Mouse (Mus musculus): ENCODE measurements around the gene Plxna3. TPM values are rescaled to one million over a fixed set of nuclear protein-coding genes. Genes with fewer than 3 reads are reported as not detected.
A peak's percentile ranks its signal among the peaks of the same experiment; 100 is the strongest.

Gene Plxna3
- total RNA-seq, 1 experiment, result 17.8 TPM

DNA sequence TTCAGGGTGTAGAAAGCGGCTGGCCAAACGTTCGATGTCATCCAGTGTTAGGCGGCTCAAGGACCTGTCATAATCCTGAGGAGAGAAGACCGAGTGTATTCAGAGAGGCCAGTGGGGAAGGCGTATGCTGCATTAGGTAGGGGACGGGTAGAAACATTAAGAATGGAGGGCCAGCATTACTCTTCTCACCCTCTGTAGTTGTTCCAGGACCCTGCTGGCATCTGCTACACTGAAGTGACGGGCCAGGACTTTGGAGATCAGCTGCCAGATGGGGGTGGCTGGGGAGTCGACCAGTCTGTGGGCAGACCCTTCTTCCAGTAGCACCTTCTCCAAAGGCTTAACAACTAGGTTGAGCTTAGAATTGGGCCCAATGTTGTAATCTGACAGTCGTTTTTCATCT lies 38.6 kb downstream of the Plxna3 start:
- Histone ChIP-seq H3K27ac (ENCODE audit: insufficient read depth, low read depth, low read length, poor library complexity, severe bottlenecking) (no peak overlapping the region), H3K4me1 (ENCODE audit: control insufficient read depth in 2 of 2, insufficient read depth in 2 of 2, low read length in 2 of 2, poor library complexity in 1 of 2) (peaks cover 0 to 8% of the 10 kb centered on the region in 2 experiments; a peak in 1 of 4 replicates), H3K36me3 (ENCODE audit: control insufficient read depth, insufficient read depth, low read length, poor library complexity, severe bottlenecking) (no peaks in the 10 kb centered on the region), H3K9me3 (ENCODE audit: control insufficient read depth, insufficient read depth, low read depth, low read length) (no peaks in the 10 kb centered on the region), H3K4me3 (ENCODE audit: insufficient read depth in 1 of 2, low read depth in 1 of 2, low read length in 2 of 2, poor library complexity in 1 of 2, severe bottlenecking in 1 of 2) (peak overlapping the region; percentile 75 to 77), H3K9ac (ENCODE audit: insufficient read depth, low read depth, low read length, poor library complexity, severe bottlenecking) (peak overlapping the region; percentile 91; the same call in 1 of the 2 replicates)
- in situ Hi-C loops (cut with MboI; ENCODE audit: low sequenced_read_pairs in 2 of 2, unreplicated experiment in 2 of 2), result no loop called here
- DNase-seq (ENCODE audit: low read depth, low spot score), result no peak
- TF ChIP-seq HCFC1 (IDR thresholded peaks at IDR 0.05; ENCODE audit: borderline replicate concordance, insufficient read depth, low read length) (no peak), MAFK (IDR thresholded peaks at IDR 0.05; ENCODE audit: insufficient read depth, low read depth, low read length) (no peak), ZNF384 (IDR thresholded peaks at IDR 0.05; ENCODE audit: low read depth, low read length) (no peak), ZC3H11A (IDR thresholded peaks at IDR 0.05; ENCODE audit: borderline replicate concordance, low read depth, low read length) (no peak), CHD2 (IDR thresholded peaks at IDR 0.05; ENCODE audit: low read depth, low read length) (no peak)

DNA sequence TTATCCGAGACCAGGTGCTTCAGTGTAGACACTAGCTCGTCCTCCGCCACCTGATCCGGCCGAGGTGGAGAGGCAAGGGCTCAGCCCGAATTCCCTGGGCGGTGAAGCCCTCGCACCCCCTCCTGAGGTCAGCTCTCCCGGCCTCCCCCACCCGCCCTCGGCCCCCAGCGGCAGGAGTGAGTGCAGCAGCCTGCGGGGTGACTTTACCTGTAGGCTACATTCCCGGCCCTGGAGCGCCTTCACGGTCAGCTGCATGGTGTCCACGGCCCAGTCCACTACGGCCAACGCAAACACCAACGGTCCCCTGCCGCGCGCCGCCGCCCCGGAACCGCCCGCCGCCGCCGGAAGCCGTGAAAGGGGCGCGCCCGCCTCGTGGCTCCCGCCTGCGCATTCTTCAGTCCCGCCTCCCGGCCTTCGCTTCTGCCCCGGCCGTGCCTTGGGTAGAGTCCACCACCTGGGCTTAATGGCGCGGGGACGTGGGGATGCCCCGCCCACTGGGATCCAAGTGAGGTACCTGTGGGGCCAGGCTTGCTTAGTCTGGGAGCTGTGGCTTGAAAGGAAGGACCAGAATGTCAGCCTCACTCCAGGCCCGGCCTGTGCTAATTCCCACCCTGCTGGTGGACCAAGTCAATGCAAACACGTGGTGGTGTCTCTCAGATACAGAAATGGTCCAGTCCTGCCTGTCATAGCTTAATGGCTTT lies 39.5 kb downstream of the Plxna3 start:
- H3K36me3 ChIP-seq (ENCODE audit: control insufficient read depth, insufficient read depth, low read length, poor library complexity, severe bottlenecking), result no peaks in the 10 kb centered on the region
- in situ Hi-C loops (cut with MboI; ENCODE audit: low sequenced_read_pairs in 2 of 2, unreplicated experiment in 2 of 2), result no loop called here
- 0 out of 2 replicates have a peak overlapping the region, but pooled peaks have one; percentile 27 for H3K27ac ChIP-seq (ENCODE audit: insufficient read depth, low read depth, low read length, poor library complexity, severe bottlenecking)
- no peak for DNase-seq (ENCODE audit: low read depth, low spot score)
- no peaks in the 10 kb centered on the region for H3K9me3 ChIP-seq (ENCODE audit: control insufficient read depth, insufficient read depth, low read depth, low read length)
- peaks cover 0 to 9% of the 10 kb centered on the region in 2 experiments; a peak in 1 of 4 replicates for H3K4me1 ChIP-seq (ENCODE audit: control insufficient read depth in 2 of 2, insufficient read depth in 2 of 2, low read length in 2 of 2, poor library complexity in 1 of 2)
- peak overlapping the region; percentile 91 for H3K9ac ChIP-seq (ENCODE audit: insufficient read depth, low read depth, low read length, poor library complexity, severe bottlenecking)
- TF ChIP-seq HCFC1 (IDR thresholded peaks at IDR 0.05; ENCODE audit: borderline replicate concordance, insufficient read depth, low read length), result no peak
- no peak for TF ChIP-seq CHD2 (IDR thresholded peaks at IDR 0.05; ENCODE audit: low read depth, low read length)
- TF ChIP-seq MAFK (IDR thresholded peaks at IDR 0.05; ENCODE audit: insufficient read depth, low read depth, low read length), result no peak
- TF ChIP-seq ZC3H11A (IDR thresholded peaks at IDR 0.05; ENCODE audit: borderline replicate concordance, low read depth, low read length), result no peak
- TF ChIP-seq ZNF384 (IDR thresholded peaks at IDR 0.05; ENCODE audit: low read depth, low read length), result no peak
- H3K4me3 ChIP-seq (ENCODE audit: insufficient read depth in 1 of 2, low read depth in 1 of 2, low read length in 2 of 2, poor library complexity in 1 of 2, severe bottlenecking in 1 of 2), result peak overlapping the region; percentile 75 to 77

DNA sequence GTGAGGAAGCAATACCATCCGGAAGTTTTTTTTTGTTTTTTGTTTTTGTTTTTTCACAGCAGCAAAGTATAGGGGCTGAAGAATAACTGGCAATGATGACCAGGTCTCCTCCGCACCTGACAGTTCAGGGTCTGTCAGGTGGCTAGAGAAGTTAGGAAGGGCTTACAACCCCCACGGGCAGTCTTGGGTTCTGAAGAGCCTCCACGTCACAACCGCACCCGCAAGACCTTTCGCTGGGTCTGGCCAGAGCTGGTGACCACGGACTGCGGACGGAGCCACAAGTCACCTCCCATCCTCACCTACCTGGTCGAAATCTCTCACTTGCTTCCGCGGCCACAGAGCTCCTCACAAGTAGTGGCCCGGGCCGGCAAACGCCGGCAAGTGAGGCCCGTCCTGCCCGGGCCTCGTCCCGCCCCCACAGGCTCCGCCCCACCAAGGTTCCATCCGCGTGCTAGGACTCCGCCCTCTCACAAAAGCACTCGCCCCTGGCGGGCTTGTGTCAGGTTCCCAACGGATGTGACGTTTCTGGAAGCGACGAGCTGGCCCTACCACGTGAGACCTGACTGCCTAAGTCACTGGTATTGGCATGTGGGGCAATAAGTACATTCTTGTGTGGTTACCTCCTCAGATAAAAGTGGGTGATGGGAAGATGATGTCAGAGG lies 44.2 kb downstream of the Plxna3 start, which contains the start of the genes Ubl4a and Slc10a3:
Ubl4a (minus strand) TSS at position 331 of the 662 bp plus-strand sequence.
Slc10a3 (minus strand) TSS at position 462 of the 662 bp plus-strand sequence.
- H3K27ac ChIP-seq (ENCODE audit: insufficient read depth, low read depth, low read length, poor library complexity, severe bottlenecking), result no peak within 1 kb of the TSS
- in situ Hi-C loops (cut with MboI; ENCODE audit: low sequenced_read_pairs in 2 of 2, unreplicated experiment in 2 of 2), result no loop called here

DNA sequence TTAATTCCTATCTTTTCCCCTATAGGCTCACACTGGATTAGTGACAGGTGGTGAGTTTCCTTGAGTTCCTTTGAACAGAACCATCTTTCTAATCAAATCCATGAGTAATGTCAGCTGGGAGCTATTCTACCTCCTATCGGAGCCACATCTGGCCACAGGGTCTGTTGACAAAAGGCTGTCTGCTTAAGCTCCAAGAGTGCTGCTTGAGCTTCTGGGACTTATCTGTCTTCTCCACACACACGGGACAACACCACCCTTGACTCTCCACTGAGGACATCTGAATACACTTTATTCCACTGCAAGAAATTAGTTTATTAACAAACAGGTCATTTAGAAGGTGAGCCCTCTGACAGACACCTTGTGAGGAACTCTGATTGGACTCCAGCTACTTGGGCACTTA lies 55.6 kb downstream of the Plxna3 start:
- no peak for DNase-seq (ENCODE audit: low read depth, low spot score)
- TF ChIP-seq ZNF384 (IDR thresholded peaks at IDR 0.05; ENCODE audit: low read depth, low read length) (no peak), HCFC1 (IDR thresholded peaks at IDR 0.05; ENCODE audit: borderline replicate concordance, insufficient read depth, low read length) (no peak), CHD2 (IDR thresholded peaks at IDR 0.05; ENCODE audit: low read depth, low read length) (no peak), MAFK (IDR thresholded peaks at IDR 0.05; ENCODE audit: insufficient read depth, low read depth, low read length) (no peak), ZC3H11A (IDR thresholded peaks at IDR 0.05; ENCODE audit: borderline replicate concordance, low read depth, low read length) (no peak)
- H3K9me3 ChIP-seq (ENCODE audit: control insufficient read depth, insufficient read depth, low read depth, low read length), result no peaks in the 10 kb centered on the region

More for the DNA sequence above, 44.2 kb downstream of the Plxna3 start, which contains the start of the genes Ubl4a and Slc10a3:
- peak within 1 kb of the TSS; percentile 61 to 63 for H3K4me3 ChIP-seq (ENCODE audit: insufficient read depth in 1 of 2, low read depth in 1 of 2, low read length in 2 of 2, poor library complexity in 1 of 2, severe bottlenecking in 1 of 2)
- peak; percentile 73 for DNase-seq (ENCODE audit: low read depth, low spot score)
- no peak for TF ChIP-seq MAFK (IDR thresholded peaks at IDR 0.05; ENCODE audit: insufficient read depth, low read depth, low read length)
- no peak for TF ChIP-seq ZNF384 (IDR thresholded peaks at IDR 0.05; ENCODE audit: low read depth, low read length)
- TF ChIP-seq HCFC1 (IDR thresholded peaks at IDR 0.05; ENCODE audit: borderline replicate concordance, insufficient read depth, low read length), result 0 out of 2 replicates have a peak, but pooled peaks have one; percentile 37
- H3K4me1 ChIP-seq (ENCODE audit: control insufficient read depth in 2 of 2, insufficient read depth in 2 of 2, low read length in 2 of 2, poor library complexity in 1 of 2), result peaks cover 0 to 4% of the 10 kb centered on the region in 2 experiments; a peak in 1 of 4 replicates
- H3K9ac ChIP-seq (ENCODE audit: insufficient read depth, low read depth, low read length, poor library complexity, severe bottlenecking), result peak within 1 kb of the TSS; percentile 71
- H3K36me3 ChIP-seq (ENCODE audit: control insufficient read depth, insufficient read depth, low read length, poor library complexity, severe bottlenecking), result no peaks in the 10 kb centered on the region
- no peaks in the 10 kb centered on the region for H3K9me3 ChIP-seq (ENCODE audit: control insufficient read depth, insufficient read depth, low read depth, low read length)

More for the DNA sequence above, 55.6 kb downstream of the Plxna3 start:
- Histone ChIP-seq H3K27ac (ENCODE audit: insufficient read depth, low read depth, low read length, poor library complexity, severe bottlenecking) (no peak overlapping the region), H3K4me1 (ENCODE audit: control insufficient read depth in 2 of 2, insufficient read depth in 2 of 2, low read length in 2 of 2, poor library complexity in 1 of 2) (no peaks in the 10 kb centered on the region), H3K36me3 (ENCODE audit: control insufficient read depth, insufficient read depth, low read length, poor library complexity, severe bottlenecking) (0 out of 2 replicates have a peak, but pooled peaks cover 2% of the 10 kb centered on the region), H3K4me3 (ENCODE audit: insufficient read depth in 1 of 2, low read depth in 1 of 2, low read length in 2 of 2, poor library complexity in 1 of 2, severe bottlenecking in 1 of 2) (no peak overlapping the region), H3K9ac (ENCODE audit: insufficient read depth, low read depth, low read length, poor library complexity, severe bottlenecking) (no peak overlapping the region)
- in situ Hi-C loops (cut with MboI; ENCODE audit: low sequenced_read_pairs in 2 of 2, unreplicated experiment in 2 of 2), result no loop called here

Measured in ES-E14 (cell line).